Mouse (Mus musculus) lung, postnatal 0 days (tissue): ENCODE measurements at regions not wholly inside any gene's neighbourhood (a gene's known extent, or its start where the extent isn't known, plus 50 kb on each side); places are given as distances from the start of the nearest gene placed in this dataset.

ENCODE experiments used
- CTCF ChIP-seq: IDR thresholded peaks from 2 replicates; pipeline ENCODE4 v1.5.1; 2016; ENCODE audit warnings: antibody characterized with exemption, mild to moderate bottlenecking
- EP300 ChIP-seq: IDR thresholded peaks from 2 replicates; pipeline ENCODE4 v1.6.1; 2016; ENCODE audit warnings: antibody characterized with exemption, mild to moderate bottlenecking, control low read depth

GRCm38 (mm10) chr2:92693024-92693423 is 93.5 kb downstream of the Chst1 start:
- no peak for TF ChIP-seq CTCF
- no peak for TF ChIP-seq EP300
